Mouse (Mus musculus): ENCODE measurements around the gene Ate1.

DNA sequence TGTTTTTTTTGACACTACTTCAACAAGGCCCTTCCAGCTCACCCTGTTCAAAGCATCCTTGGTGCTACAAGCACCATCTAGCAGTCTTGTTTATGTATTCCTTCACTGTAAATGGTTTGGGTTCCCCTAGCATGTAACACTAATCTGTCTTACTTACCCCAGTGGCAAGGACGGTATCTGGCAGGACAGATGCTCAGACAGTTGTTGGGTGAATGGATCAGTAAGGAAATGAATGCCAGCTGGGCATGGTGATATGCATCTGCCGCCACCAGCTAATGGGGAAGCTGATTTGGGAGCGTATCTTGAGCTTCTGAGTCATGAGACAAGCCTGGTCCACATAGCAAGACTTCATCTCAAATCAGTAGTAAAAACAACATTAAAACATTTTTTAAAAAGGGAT lies 141.9 kb downstream of the Ate1 start:
- TF ChIP-seq GATA1 (IDR thresholded peaks at IDR 0.05; ENCODE audit: borderline replicate concordance, low read length) (no peak), FLI1 (IDR thresholded peaks at IDR 0.05; ENCODE audit: low read length) (no peak)

Data from megakaryocyte, embryonic 14.5 days (primary cell).